Mouse (Mus musculus): ENCODE results near the gene Nars2.

DNA sequence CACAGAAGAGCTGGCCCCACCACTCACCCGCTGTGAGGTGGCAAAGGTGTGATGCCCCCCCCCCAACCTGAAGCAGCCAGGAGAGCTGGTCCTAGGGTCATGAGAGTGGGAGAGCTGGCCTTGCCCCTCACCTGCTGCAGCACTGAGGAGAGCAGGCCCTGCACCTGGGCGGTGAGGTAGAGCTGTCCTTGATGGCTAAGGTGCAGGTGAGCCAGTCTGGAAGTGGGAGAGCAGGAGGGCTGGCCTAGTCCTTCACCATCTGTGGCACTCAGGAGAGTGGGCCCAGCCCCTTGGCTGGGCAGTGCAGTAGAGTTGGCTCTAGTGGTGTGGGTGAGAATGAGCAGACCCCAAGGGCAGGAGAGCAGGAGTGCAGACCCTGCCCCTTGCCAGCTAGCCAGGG, 28.4 kb upstream of the Nars2 start:
- TF ChIP-seq EP300 (IDR thresholded peaks at IDR 0.05; ENCODE audit: insufficient read depth, low read depth, low read length) (no peak), CTCF (IDR thresholded peaks at IDR 0.05) (no peak), POLR2A (IDR thresholded peaks at IDR 0.05; ENCODE audit: insufficient read depth, low read depth, low read length) (no peak)

All from heart, adult 2 months (tissue).